Mouse (Mus musculus): ENCODE measurements at regions not wholly inside any gene's neighbourhood (a gene's known extent, or its start where the extent isn't known, plus 50 kb on each side); places are given as distances from the start of the nearest gene placed in this dataset.

GRCm38 (mm10) chr6:145310601-145311000 lies 60.6 kb upstream of the Kras start:
- ATAC-seq (replicated peaks; ENCODE audit: low FRiP score, low TSS enrichment, poor library complexity, severe bottlenecking) = no peak

GRCm38 (mm10) chr6:145309025-145309424 lies 59.0 kb upstream of the Kras start:
- ATAC-seq (replicated peaks; ENCODE audit: low FRiP score, low TSS enrichment, poor library complexity, severe bottlenecking) = no peak

GRCm38 (mm10) chr6:145307237-145307636 lies 57.2 kb upstream of the Kras start:
- ATAC-seq (replicated peaks; ENCODE audit: low FRiP score, low TSS enrichment, poor library complexity, severe bottlenecking) = peak; percentile 38

DNA sequence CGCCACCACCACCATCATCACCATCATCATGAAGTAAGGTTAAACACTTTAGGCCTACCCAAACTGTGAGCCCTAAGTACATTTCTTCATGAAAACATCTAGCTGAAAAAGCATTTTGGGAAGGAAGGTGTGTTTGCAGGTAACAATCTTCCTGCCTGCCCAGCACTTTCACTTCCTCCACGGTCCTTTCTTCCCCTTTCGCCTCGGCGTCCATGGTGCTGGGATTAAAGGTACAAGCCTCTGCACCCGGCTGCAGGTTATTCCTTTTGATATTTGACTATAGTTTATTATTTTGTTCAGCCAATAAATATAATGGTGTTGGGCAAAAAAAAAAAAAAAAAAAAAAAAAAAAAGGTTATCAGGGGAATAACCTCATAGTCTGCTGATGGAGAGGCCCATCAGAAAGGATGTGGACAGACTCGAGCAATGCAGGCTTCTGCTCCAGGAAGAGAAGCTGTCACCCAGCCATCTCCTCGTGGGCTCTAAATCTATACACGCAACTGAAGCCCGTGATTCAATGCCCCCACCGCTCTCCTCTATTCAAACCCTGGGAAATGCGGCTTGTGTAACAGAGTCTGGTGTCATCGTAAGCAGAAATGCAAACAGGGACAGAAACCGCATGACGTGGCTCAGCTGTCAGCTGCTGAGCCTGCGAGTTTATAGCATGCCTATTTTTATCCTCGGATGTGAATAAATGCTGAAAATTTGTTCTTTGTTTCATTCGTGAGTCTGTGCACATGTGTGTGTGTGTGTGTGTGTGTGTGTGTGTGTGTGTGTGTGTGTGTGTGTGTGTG lies 56.5 kb upstream of the Kras start:
- peak; percentile 40 for ATAC-seq (replicated peaks; ENCODE audit: low FRiP score, low TSS enrichment, poor library complexity, severe bottlenecking)

DNA sequence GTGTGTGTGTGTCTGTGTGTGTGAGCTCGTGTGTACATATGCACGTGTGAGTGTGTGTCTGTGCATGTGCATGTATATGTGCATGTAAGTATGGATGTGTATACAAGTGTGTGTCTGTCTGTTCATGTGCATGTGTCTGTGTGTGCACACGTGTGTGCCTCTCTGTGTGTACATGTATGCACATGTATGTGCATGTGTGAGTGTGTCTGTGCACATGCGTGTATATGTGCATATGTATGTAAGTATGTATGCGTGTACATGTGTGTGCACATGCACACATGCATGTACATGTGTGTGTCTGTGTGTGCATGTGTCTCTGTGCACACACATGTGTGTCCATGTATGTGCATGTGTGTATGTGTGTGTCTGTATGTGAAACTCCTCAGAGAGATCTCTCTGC lies 55.6 kb upstream of the Kras start:
- no peak for ATAC-seq (replicated peaks; ENCODE audit: low FRiP score, low TSS enrichment, poor library complexity, severe bottlenecking)

GRCm38 (mm10) chr6:145303641-145304070 lies 53.6 kb upstream of the Kras start:
- peak; percentile 69 for ATAC-seq (replicated peaks; ENCODE audit: low FRiP score, low TSS enrichment, poor library complexity, severe bottlenecking)

DNA sequence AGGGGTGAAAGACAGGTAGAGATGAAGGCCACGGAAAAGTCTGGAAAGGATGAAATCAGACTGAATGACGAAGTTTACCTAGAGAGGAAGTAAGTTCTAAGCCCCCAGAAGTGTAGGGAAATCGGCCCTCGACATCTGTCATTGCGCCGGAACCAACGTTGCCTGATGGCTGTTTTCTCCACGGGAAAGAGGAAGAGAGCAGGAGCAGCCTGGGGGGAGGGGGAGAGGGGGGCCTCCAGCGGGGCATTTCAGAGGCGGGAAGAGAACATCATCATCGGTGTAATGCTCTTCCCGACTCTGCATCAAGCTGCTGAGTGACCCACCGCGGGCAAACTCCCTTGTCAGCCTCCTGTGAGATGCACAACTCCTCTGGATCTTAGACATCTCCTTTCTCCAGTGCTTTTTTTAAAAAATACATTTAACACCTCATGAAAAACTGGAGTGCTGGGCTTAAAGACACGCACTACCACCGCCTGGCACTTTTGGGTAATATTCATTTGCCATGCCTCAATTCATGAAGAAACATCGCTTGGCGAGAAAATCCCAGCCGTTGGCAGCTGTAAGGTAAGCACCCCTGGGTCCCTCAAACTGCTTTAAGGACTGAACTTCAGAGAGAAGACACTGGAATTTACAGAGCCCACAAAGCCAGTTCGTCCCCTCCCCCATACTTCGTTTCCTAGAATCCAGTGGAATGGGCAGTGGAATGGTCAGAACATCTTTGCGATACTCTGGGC lies 53.0 kb upstream of the Kras start:
- ATAC-seq (replicated peaks; ENCODE audit: low FRiP score, low TSS enrichment, poor library complexity, severe bottlenecking) = peak; percentile 17

DNA sequence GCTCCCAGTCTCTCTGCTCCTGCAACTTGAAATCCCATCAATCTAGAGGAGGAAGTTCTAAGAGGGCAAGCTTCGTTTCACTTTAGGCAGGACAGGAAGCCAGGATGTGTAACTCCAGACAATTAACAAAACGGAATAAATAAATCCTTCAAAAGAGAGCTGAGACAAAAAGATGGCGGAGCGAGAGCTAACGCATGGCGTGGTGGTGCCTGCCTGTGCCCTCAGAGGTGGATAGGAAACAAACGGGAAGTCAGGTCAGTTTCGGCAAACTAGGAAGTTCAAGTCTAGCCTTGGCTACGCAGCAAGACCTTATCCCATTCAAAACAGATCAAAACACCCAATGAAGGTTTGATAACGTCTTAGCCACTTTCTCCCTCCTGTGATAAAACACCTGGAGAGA lies 52.1 kb upstream of the Kras start:
- ATAC-seq (replicated peaks; ENCODE audit: low FRiP score, low TSS enrichment, poor library complexity, severe bottlenecking) = no peak

DNA sequence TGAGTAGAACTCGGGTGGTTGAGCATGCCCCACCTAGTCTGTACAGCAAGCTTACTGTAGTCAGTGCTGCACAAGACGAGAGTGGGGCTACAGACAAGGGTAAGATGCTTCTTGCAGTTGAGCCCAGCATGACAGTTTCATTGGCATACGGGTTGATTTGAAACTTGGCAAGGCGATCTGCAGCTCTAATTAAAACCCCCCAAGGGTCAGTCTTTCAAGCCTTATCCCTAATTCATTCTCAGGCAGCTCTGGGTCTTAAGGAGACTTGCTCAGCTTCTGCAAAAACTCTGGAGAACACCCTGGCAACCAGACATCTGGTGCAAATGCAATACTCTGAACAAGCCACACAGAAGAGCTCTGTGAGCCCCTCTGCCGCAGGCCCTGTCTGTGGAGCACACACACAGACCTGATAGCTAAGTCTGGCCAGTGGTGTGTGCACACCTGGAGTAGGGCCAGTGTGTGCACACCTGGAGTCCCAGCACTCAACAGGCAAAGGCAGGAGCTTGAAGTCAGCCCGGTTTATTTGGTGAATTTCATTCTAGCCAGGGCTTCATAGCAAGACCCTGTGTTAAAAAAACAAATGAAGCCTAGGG lies 50.3 kb upstream of the Kras start:
- no peak for ATAC-seq (replicated peaks; ENCODE audit: low FRiP score, low TSS enrichment, poor library complexity, severe bottlenecking)
